Mouse (Mus musculus): Measurements from ENCODE around the gene P2ry4. TPM values are rescaled to one million over a fixed set of nuclear protein-coding genes. Genes with fewer than 3 reads are reported as not detected.

The P2ry4 gene
- under 1 TPM; 0.07 to 0.09 TPM for total RNA-seq (2021)
- long read RNA-seq, result 0 reads

DNA sequence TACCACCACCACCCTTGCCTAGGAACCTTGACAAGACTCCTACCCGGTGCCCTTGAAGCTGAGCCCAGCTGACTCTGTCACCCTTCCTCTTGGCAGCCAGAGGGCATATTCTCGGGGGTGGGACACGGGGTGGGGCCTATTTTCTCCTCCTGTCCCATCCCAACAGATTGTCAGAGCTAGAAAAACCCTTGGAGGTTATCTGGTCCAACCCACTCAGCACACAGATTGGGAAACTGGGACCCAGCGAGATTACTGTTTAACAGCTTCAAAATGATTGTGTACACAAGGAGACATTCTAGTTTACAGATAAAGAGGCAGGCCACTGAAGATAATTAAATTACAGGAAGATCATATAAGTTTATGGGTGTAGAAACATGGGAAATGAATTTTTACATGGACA, at the start of gene P2ry4:
P2ry4 (minus strand) TSS at position 79 of the 400 bp plus-strand sequence.
- DNase-seq (ENCODE audit: low spot score in 2 of 2), result no peak

DNA sequence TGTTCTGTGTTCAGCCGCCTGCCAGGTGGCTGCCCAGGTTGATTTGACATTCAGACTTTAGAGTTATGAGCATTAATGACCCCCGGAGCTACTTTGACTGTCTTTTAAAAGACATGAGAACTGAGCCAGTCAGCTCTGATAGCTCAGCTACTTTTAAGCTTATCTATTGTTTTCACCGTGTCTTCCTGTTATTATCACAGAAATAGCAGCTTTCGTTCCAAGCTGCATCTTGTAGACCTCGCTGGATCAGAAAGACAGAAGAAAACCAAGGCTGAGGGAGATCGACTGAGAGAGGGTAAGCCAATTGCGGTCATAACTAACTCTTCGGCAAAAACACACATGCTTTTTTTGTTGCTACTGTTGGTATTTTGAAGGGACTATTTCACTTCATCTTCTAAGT, 43.8 kb upstream of the P2ry4 start:
- DNase-seq (ENCODE audit: low spot score in 2 of 2), result no peak

DNA sequence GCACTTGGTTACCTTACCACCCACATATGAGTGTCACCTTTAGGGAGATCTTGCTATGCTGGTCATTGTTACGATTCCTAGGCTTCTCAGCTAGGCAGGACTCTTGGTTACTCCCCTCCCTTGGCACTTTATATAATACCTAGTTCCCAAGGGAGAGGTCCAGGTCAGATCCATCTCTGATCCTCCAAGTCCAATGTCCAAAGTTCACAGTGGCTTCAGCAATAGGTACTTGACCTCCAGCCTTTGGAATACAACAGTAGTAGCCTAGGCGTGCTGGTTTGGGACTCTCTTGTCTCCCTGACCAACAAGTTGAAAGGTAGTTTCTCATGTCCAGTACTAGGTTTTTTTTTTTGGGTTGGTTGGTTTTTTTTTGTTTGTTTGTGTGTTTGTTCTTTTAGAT, 34.4 kb upstream of the P2ry4 start:
- DNase-seq (ENCODE audit: low spot score in 2 of 2), result no peak

DNA sequence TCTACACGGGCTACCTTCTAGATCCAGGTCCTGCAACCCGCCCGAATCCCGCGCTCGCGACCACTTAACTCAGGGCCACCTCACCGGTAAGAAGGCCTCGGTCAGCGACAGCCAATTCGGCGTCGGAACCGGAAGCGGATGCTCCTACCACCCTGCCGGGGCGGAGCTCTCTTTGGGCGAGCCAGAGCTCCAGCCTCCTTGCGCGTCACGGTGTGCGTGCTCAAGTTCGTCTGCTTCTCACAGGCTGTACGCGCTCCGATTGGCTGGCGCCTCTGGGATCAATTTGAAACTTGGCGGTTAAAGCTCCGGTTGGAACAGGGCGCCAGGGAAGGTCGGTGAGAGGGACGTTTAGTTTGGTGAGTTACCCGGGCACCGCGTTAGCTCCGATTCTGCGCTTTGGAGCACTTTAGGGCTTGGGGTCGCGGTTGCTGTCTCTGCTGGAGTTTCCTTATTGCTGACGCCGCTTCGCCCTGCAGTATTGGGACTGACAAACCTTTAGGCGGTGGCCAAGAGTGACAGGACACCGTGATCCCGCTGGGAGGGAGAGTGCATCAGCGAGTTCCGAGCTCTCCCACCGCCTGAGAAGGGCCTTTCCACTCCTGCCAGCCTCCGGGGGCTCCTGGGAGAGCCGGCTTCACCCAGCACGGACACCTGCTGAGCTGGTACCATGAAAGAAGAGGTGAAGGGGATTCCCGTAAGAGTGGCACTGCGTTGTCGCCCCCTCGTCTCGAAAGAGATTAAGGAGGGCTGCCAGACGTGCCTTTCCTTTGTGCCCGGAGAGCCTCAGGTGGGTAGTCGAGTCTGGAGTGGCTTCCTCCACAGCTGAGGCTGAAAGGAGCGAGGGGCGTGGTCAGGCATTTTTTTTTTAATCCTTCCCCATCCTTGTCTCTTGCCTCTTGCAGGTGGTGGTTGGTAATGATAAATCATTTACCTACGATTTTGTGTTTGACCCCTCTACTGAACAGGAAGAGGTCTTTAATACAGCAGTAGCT, 31.4 kb upstream of the P2ry4 start, which contains the start of gene Pdzd11:
Pdzd11 (minus strand) TSS at position 767 of the 992 bp plus-strand sequence.
- peak; percentile 77 to 83 for DNase-seq (ENCODE audit: low spot score in 2 of 2)

DNA sequence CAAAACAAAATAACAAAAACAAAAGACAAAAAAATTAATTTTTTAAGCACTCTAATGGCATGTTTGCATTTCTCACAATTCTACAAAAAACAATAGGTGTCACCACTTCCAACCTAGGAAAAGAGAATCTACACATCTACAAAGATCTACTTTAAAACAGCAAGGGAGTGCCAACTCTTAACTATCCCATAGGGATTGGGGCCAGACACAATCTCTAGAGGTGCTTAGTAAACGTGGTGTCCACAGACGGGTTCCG, 30.8 kb upstream of the P2ry4 start, which contains the start of gene Kif4:
Kif4 (plus strand) TSS at position 192 of the 256 bp plus-strand sequence.
- no peak for DNase-seq (ENCODE audit: low spot score in 2 of 2)

DNA sequence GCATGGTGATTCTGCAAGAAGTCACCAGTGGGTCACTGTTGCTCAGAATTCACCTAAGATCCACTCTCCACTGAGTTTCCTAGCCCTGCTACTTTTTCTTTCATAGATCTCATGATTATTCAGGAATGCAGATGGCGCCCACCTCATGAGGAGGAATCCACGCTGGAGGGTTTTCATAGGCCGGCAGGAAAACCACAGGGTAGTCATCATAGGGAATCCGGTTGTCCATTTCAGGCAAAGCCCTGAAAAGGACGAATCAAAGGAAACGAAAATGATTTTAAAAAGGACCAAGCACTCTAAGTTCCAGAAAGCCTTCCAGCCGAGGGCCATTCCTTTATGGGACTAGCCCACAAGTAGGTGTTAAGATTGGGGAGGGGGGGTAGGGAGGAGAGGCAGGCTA, 30.5 kb upstream of the P2ry4 start:
- DNase-seq (ENCODE audit: low spot score in 2 of 2), result no peak

DNA sequence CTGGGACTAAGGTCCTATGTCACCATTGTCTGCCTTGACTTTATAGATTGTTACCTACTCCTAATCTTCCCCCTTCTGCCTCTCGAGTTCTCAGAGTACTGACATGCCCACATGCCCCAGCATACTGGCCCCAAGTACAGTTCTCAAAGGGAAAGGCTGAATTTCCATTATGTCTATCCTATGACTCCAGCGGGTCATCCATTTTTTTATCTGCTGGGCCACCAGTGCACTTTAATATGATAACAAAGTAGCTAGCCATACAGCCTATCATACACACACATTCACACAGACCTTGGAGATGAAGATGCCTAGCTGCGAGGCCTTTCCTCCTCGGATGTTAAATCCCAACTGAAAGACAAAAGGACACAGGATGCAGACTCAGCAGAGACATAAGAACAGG, 29.6 kb upstream of the P2ry4 start:
- no peak for DNase-seq (ENCODE audit: low spot score in 2 of 2)

DNA sequence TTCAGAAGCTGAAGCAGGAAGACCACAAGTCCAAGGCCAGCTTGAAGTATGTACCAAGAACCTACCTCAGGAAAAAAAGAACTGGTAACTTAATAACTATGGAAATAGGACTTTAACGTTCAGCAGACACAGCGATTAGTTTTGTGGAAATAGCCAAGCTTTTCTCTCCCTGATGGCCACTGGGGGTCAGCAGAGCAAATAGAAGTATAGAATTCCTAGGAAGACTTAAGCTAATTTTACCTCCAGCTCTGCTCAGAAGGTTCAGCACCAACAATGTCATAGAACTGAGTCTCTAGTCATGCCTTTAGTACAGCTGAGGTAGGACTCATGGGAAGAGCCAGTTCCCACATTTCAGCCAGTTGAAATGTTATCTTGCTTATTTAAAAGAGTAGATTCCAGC, 26.7 kb upstream of the P2ry4 start:
- peak in 1 of 2 experiments; percentile 13 for DNase-seq (ENCODE audit: low spot score in 2 of 2)

DNA sequence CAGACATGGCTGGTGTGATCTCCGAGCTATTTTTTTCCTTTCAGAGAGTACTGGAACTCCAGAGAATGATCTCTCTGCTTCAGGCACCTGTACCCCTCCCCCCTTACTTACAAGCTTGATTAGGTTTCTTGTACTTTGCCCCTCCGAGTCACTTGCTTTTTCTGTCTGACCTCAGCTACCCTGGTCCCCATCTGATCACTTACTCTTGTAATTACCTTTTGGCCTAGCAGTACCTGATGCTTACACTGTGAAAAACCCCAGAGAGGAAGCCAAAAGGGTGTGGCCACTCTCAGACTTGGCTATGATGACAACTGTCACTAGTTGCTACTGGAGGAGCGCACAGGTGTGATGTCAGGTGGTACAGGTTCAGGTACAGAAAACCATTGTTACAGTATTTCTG, 23.8 kb upstream of the P2ry4 start:
- no peak for DNase-seq (ENCODE audit: low spot score in 2 of 2)

DNA sequence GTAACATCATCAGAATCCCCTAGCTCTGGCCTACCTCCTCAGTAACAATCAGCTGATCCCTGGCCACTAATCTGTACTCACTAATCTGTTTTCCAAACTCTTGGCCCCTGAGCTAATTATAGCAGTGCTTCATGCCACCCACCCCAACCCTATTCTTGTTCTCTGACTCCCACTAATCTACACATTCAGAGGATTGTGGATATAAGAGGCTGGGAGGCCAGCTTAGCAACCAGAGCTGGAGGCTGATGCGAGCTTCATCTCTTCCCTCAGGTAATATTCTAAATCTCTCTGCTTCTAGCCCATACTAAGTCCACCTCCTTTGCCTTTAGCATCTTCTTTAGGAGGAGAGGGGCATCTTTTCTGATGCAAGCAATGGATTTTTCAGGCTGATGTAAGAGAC, 10.6 kb upstream of the P2ry4 start, which contains the start of gene Arr3:
Arr3 (plus strand) TSS at position 184 of the 400 bp plus-strand sequence.
- DNase-seq (ENCODE audit: low spot score in 2 of 2), result no peak

DNA sequence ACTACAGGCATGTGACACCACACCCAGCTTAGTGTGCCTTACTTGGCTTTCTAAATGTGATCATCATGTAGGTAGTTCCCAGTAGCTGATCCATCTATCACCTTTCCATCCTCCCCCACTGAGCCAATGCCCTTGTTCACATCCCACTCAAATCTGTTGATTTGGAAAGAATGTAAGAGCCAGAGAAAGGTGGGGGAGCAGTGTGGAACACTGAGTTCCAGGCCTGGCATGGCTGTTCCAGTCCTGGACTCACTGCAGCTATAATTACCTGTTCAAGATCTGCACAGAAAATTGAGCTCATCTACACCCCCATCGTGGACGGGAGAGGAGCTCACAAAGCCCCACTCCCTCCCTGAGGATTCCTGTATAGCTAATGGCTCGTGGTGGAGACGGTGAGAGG, 5.1 kb upstream of the P2ry4 start:
- no peak for DNase-seq (ENCODE audit: low spot score in 2 of 2)

DNA sequence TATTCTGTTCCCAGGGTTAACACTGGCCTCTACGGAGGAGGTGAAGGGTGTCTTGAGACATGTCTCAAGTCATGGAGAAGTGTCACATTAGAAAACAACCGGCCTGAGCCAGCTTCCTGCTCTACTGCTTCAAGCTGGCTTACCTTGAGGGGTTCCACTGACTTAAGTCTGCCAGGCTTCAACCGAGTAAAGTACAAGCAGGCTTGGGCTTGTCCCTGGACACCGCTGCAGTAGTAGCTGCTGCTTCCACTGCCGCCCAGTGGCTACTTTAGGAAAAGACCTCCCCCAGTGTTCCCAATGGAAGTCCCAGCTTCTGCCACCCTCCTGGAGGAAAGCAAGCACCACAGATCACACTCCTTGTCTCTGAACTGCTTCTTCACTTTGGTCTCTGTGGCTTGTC, 2.8 kb upstream of the P2ry4 start:
- peak; percentile 20 to 50 for DNase-seq (ENCODE audit: low spot score in 2 of 2)

DNA sequence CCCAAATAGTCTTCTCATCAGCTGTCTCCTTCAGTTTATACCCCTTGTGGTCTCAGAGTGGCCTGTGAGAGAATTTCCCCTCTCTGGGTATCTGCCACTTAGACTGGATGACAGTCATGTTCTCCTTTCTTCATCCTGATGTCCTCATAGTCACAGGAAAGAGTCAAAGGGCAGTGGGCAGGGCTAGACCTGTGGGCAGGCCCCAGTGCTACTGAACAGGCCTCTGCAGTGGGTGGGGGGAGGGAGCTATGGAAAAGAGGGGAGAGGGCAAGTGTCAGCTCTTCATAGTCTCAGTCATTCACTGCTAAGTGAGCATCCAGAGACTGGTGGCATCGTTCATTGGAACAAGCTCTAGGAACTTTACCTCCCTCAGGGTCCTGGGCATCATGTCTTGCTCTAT, 22.7 kb downstream of the P2ry4 start, which contains the start of gene Awat1:
Awat1 (plus strand) TSS at position 301 of the 400 bp plus-strand sequence.
- DNase-seq (ENCODE audit: low spot score in 2 of 2), result no peak

DNA sequence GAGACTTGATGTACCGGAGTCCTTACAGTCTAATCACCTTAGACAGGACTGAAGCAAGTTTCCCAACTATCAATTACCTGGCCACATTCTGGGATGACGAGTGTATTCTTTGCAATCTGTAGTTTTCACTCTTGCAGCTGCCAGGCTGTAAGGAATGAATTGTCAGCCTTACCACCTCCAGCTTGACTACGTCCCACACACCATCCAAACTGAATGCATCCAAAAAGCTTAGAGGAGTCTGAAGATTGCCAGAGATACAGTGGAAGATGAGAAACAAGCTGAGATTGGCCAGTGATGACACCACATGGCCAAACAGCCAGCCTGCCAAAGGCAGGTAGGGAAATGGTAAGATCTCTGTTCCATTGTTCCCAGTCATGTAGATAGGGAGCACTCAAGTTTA, 29.0 kb downstream of the P2ry4 start:
- DNase-seq (ENCODE audit: low spot score in 2 of 2), result no peak

DNA sequence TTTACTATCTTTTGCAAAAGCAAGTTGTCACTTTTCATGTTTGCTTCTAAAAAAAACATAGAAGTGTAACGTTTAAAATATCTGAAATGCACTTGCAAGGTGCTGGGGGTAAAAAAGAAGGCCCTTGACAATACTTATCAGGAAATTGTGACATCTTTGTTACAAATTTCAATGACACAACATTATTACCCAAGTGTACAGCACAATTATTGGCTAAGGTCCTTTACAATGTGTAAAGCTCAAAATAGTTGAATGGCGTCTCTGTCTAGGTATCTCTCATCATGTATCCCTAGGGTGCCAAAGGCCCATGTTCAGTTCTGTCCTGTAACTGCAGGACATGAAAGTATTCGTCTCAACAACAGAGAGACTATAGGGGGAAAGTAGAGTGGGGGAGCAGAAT, 38.6 kb downstream of the P2ry4 start:
- DNase-seq (ENCODE audit: low spot score in 2 of 2), result no peak

Other genes with a start within 250 kb of the P2ry4 start
- not detected for gene Otud6a, start 165.9 kb downstream of the P2ry4 start, total RNA-seq (2021)
- not detected for gene Awat2, start 152.2 kb downstream of the P2ry4 start, total RNA-seq (2021)
- gene Igbp1, start 100.6 kb downstream of the P2ry4 start, total RNA-seq (2021), result 10 to 100 TPM; 36.4 to 36.7 TPM
- not detected for gene Dgat2l6, start 70.0 kb downstream of the P2ry4 start, total RNA-seq (2021)
- gene Awat1, start 22.6 kb downstream of the P2ry4 start, total RNA-seq (2021), result not detected
- not detected for gene Arr3, start 10.6 kb upstream of the P2ry4 start, total RNA-seq (2021)
- 1 to 10 TPM; 3.2 to 3.8 TPM for gene Kif4, start 30.9 kb upstream of the P2ry4 start, total RNA-seq (2021)
- 10 to 100 TPM; 32.0 to 37.0 TPM for gene Pdzd11, start 31.7 kb upstream of the P2ry4 start, total RNA-seq (2021)
- 10 to 100 TPM; 20.0 to 20.9 TPM for gene Gdpd2, start 135.0 kb upstream of the P2ry4 start, total RNA-seq (2021)
- 100 to 1,000 TPM; 130 to 132 TPM for gene Dlg3, start 172.9 kb upstream of the P2ry4 start, total RNA-seq (2021)

All from layer of hippocampus, postnatal 10 days (tissue).